Comparison of ENCODE assay signal across 8 mouse cellular contexts in genomic region chr10:98916011-98916780, GRCm38 (mm10). TPM values are rescaled to one million over a fixed set of nuclear protein-coding genes. Genes with fewer than 3 reads are reported as not detected.
A peak's percentile ranks its signal among the peaks of the same experiment; 100 is the strongest.
DNase-seq lines count a peak whose midpoint lies in the region; ATAC-seq and TF ChIP-seq lines count a peak whose summit lies in the region.

No protein-coding gene starts in this region.

- dilution Hi-C loops in CH12.LX (cut with MboI; ENCODE audit: extremely low pct_ligation_motif_present, extremely low pct_unique_long_range_greater_than_20kb, low sequenced_read_pairs): no loop called here

- H3K4me3 ChIP-seq in erythroblast, embryonic 14.5 days (replicated peaks): peak overlapping the region; percentile 97
- peak overlapping the region; percentile 59 to 98 (median 89) for H3K4me3 ChIP-seq in CH12.LX (replicated peaks in 1 of 3; ENCODE audit: low read depth in 2 of 3, low read length in 2 of 3, poor library complexity in 1 of 3)
- peak overlapping the region; percentile 98 for H3K4me3 ChIP-seq in hindbrain, embryonic 16.5 days (ENCODE audit: low read length)

- no peak for TF ChIP-seq POLR2A in CH12.LX (IDR thresholded peaks at IDR 0.05; ENCODE audit: low read depth, low read length)

- in situ Hi-C loops in CH12.LX (cut with MboI; ENCODE audit: low pct_ligation_motif_present, low pct_unique_long_range_greater_than_20kb, low sequenced_read_pairs): loop anchor here (25.0 kb wide), 1 partner anchor 171 kb away; no protein-coding TSS in a partner anchor

- H3K27ac ChIP-seq in CH12.LX (ENCODE audit: insufficient read depth, low read depth): no peak overlapping the region
- peak overlapping the region; percentile 99 for H3K27ac ChIP-seq in hindbrain, embryonic 16.5 days (ENCODE audit: low read depth, low read length)

- H3K4me2 ChIP-seq in CH12.LX (ENCODE audit: insufficient read depth, low read depth, poor library complexity, severe bottlenecking): peak overlapping the region; percentile 90
- peak overlapping the region; percentile 82 for H3K4me2 ChIP-seq in hindbrain, embryonic 16.5 days (ENCODE audit: low read length)

- no peak for ATAC-seq in erythroblast, adult 5-6 weeks (replicated peaks; ENCODE audit: low FRiP score, poor library complexity, severe bottlenecking)
- no peak for ATAC-seq in hindbrain, embryonic 16.5 days

- peaks cover 39% of the 10 kb centered on the region for H3K4me1 ChIP-seq in erythroblast, embryonic 14.5 days (ENCODE audit: control insufficient read depth)
- H3K4me1 ChIP-seq in CH12.LX (ENCODE audit: control insufficient read depth in 1 of 2, insufficient read depth in 2 of 2): peaks cover 2 to 28% of the 10 kb centered on the region in 2 experiments; a peak in 2 of 4 replicates
- peaks cover 6% of the 10 kb centered on the region for H3K4me1 ChIP-seq in hindbrain, embryonic 16.5 days (ENCODE audit: control insufficient read depth, insufficient read depth, low read depth, low read length)

- TF ChIP-seq CTCF in CH12.LX (conservative IDR thresholded peaks at IDR 0.05 in 1 of 2, IDR thresholded peaks at IDR 0.05 in 1 of 2; ENCODE audit: low read depth in 2 of 2, low read length in 2 of 2): no peak; a peak in 1 of 4 replicates

- TF ChIP-seq EP300 in CH12.LX (IDR thresholded peaks at IDR 0.05; ENCODE audit: low read length): no peak

- H3K79me2 ChIP-seq in CH12.LX (replicated peaks; ENCODE audit: control insufficient read depth, extremely low read depth, insufficient read depth, poor library complexity, severe bottlenecking): peaks cover 41% of the 10 kb centered on the region

- H3K36me3 ChIP-seq in erythroblast, embryonic 14.5 days (ENCODE audit: control insufficient read depth): no peaks in the 10 kb centered on the region
- H3K36me3 ChIP-seq in CH12.LX (replicated peaks in 1 of 2; ENCODE audit: control insufficient read depth in 1 of 2, insufficient read depth in 1 of 2, low read length in 1 of 2): no peaks in the 10 kb centered on the region
- H3K36me3 ChIP-seq in hindbrain, embryonic 16.5 days (ENCODE audit: control insufficient read depth, insufficient read depth, low read length): no peaks in the 10 kb centered on the region

- DNase-seq in CH12.LX (ENCODE audit: extremely low read depth): peak; percentile 12
- DNase-seq in embryo, embryonic 11 days: peak; percentile 39
- peak; percentile 43 for DNase-seq in lung, postnatal 36 days
- DNase-seq in thymus, postnatal 0 days (ENCODE audit: low spot score): peak; percentile 21
- no peak for DNase-seq in left cerebral cortex, adult 11 months (ENCODE audit: low spot score)

- no peaks in the 10 kb centered on the region for H3K9me3 ChIP-seq in erythroblast, embryonic 14.5 days (ENCODE audit: control insufficient read depth, low read length)
- no peaks in the 10 kb centered on the region for H3K9me3 ChIP-seq in CH12.LX (replicated peaks; ENCODE audit: low read length)
- no peaks in the 10 kb centered on the region for H3K9me3 ChIP-seq in hindbrain, embryonic 16.5 days (ENCODE audit: control insufficient read depth, low read length)

- H3K27me3 ChIP-seq in erythroblast, embryonic 14.5 days (ENCODE audit: control insufficient read depth): no peaks in the 10 kb centered on the region; the same call in 1 of the 2 replicates
- no peaks in the 10 kb centered on the region for H3K27me3 ChIP-seq in CH12.LX (replicated peaks)
- H3K27me3 ChIP-seq in hindbrain, embryonic 16.5 days (replicated peaks; ENCODE audit: control insufficient read depth, insufficient read depth, low read length): no peaks in the 10 kb centered on the region; the same call in 1 of the 2 replicates

- TF ChIP-seq RAD21 in CH12.LX (IDR thresholded peaks at IDR 0.05; ENCODE audit: low read depth, low read length): no peak

- H3K9ac ChIP-seq in CH12.LX (ENCODE audit: insufficient read depth, low read depth): peak overlapping the region; percentile 95
- H3K9ac ChIP-seq in hindbrain, embryonic 16.5 days (ENCODE audit: low read depth, low read length): peak overlapping the region; percentile 97

- 4% methylated on average over 22 of the region's 22 CpGs for WGBS in hindbrain, embryonic 16.5 days

TF ChIP-seq in CH12.LX, 34 proteins besides CTCF, POLR2A, EP300 and RAD21:
- TF ChIP-seq MYC (IDR thresholded peaks at IDR 0.05; ENCODE audit: low read depth, low read length) (no peak), SIN3A (IDR thresholded peaks at IDR 0.05; ENCODE audit: low read length) (peak; percentile 39; the same call in 1 of the 2 replicates), CHD2 (IDR thresholded peaks at IDR 0.05; ENCODE audit: low read length) (no peak)

RNA-seq across cellular contexts. Expression of gene Atp2b1, which starts 2.0 kb away (rescaled TPM):
- 0.40 and 0.46 TPM in 2 replicates for polyA plus RNA-seq in erythroblast, embryonic 14.5 days (2012)
- total RNA-seq in erythroblast, adult 5-6 weeks (2015; ENCODE audit: low replicate concordance): 11.1 and 19.4 TPM in 2 replicates
- total RNA-seq in erythroblast, adult 5-6 weeks (2017; ENCODE audit: low replicate concordance): 20.5 and 22.9 TPM in 2 replicates
- total RNA-seq in CH12.LX (2012; rRNA removed): 29.8 and 31.7 TPM in 2 replicates
- 21.2 and 25.0 TPM in 2 replicates for total RNA-seq in CH12.LX (2014; rRNA removed)
- polyA plus RNA-seq in CH12.LX (2012; ENCODE audit: insufficient read length, low read depth): 41.7 and 49.7 TPM in 2 replicates
- 308 and 330 TPM in 2 replicates for polyA plus RNA-seq in hindbrain, embryonic 16.5 days (2015; fragmentation: Nextera tagmentation; extraction: Ambion mirVana)
- 65.8 and 79.8 TPM in 2 replicates for polyA plus RNA-seq in thymus, postnatal 0 days (2015; fragmentation: Nextera tagmentation; extraction: Ambion mirVana)

Comparison
In these comparisons a context has a peak if more than half of its experiments do, and no peak if none do; other contexts are left out.
1. RNA of gene Atp2b1, which starts 2.0 kb away (polyA plus RNA-seq): 308 to 330 TPM in hindbrain, embryonic 16.5 days, 65.8 to 79.8 TPM in thymus, postnatal 0 days and 41.7 to 49.7 TPM in CH12.LX; 0.40 to 0.46 TPM in erythroblast, embryonic 14.5 days; every median in the first group is over 10 times any median in the second.
2. Peak in every context shown above with its lines, with median percentiles within 50 percentile points of each other: H3K4me3 ChIP-seq.